Mouse (Mus musculus): ENCODE results near the gene Olfm1. TPM values are rescaled to one million over a fixed set of nuclear protein-coding genes. Genes with fewer than 3 reads are reported as not detected.

Olfm1 gene
- 340 and 355 TPM in 2 replicates for polyA plus RNA-seq (2015; fragmentation: Nextera tagmentation; extraction: Ambion mirVana)

- Histone ChIP-seq H3K27ac (ENCODE audit: low read length) (peak within 1 kb of the TSS; percentile 92), H3K4me2 (ENCODE audit: low read length) (peak within 1 kb of the TSS; percentile 87), H3K9me3 (replicated peaks; ENCODE audit: control insufficient read depth, low read length, poor library complexity, severe bottlenecking) (no peaks in the 10 kb centered on the region), H3K4me1 (ENCODE audit: control insufficient read depth, insufficient read depth, low read length) (peaks cover 50% of the 10 kb centered on the region), H3K9ac (ENCODE audit: low read depth, low read length) (peak within 1 kb of the TSS; percentile 96), H3K36me3 (ENCODE audit: control insufficient read depth, insufficient read depth, low read length) (no peaks in the 10 kb centered on the region), H3K4me3 (ENCODE audit: low read depth, low read length) (peak within 1 kb of the TSS; percentile 88), H3K27me3 (ENCODE audit: control insufficient read depth, insufficient read depth, low read depth, low read length) (no peaks in the 10 kb centered on the region)
- peak; percentile 85 for ATAC-seq
- WGBS = 0% methylated on average over 74 of the region's 76 CpGs
Measured at GRCm38 (mm10) chr2:28192821-28193689, at the start of gene Olfm1. Gene Olfm1, plus strand, starts transcription at chr2:28192992.

- Histone ChIP-seq H3K4me1 (ENCODE audit: control insufficient read depth, insufficient read depth, low read length) (peaks cover 4% of the 10 kb centered on the region; the same call in 1 of the 2 replicates), H3K9ac (ENCODE audit: low read depth, low read length) (no peak overlapping the region), H3K4me3 (ENCODE audit: low read depth, low read length) (no peak overlapping the region), H3K9me3 (replicated peaks; ENCODE audit: control insufficient read depth, low read length, poor library complexity, severe bottlenecking) (no peaks in the 10 kb centered on the region), H3K4me2 (ENCODE audit: low read length) (no peak overlapping the region), H3K27me3 (ENCODE audit: control insufficient read depth, insufficient read depth, low read depth, low read length) (no peaks in the 10 kb centered on the region), H3K36me3 (ENCODE audit: control insufficient read depth, insufficient read depth, low read length) (no peaks in the 10 kb centered on the region), H3K27ac (ENCODE audit: low read length) (no peak overlapping the region)
- no peak for ATAC-seq
- 75% methylated on average over 13 of the region's 13 CpGs for WGBS
Measured at GRCm38 (mm10) chr2:28143417-28144045, 49.3 kb upstream of the Olfm1 start.

- H3K9ac ChIP-seq (ENCODE audit: low read depth, low read length) = no peak overlapping the region
- WGBS = 88% methylated on average over 5 of the region's 5 CpGs
- H3K4me2 ChIP-seq (ENCODE audit: low read length) = no peak overlapping the region
- ATAC-seq = no peak
- H3K27me3 ChIP-seq (ENCODE audit: control insufficient read depth, insufficient read depth, low read depth, low read length) = no peaks in the 10 kb centered on the region
- H3K27ac ChIP-seq (ENCODE audit: low read length) = no peak overlapping the region
- no peaks in the 10 kb centered on the region for H3K36me3 ChIP-seq (ENCODE audit: control insufficient read depth, insufficient read depth, low read length)
- H3K9me3 ChIP-seq (replicated peaks; ENCODE audit: control insufficient read depth, low read length, poor library complexity, severe bottlenecking) = no peaks in the 10 kb centered on the region
- H3K4me3 ChIP-seq (ENCODE audit: low read depth, low read length) = no peak overlapping the region
- peaks cover 13% of the 10 kb centered on the region for H3K4me1 ChIP-seq (ENCODE audit: control insufficient read depth, insufficient read depth, low read length)
Measured at GRCm38 (mm10) chr2:28145702-28146101, 47.1 kb upstream of the Olfm1 start.

GRCm38 (mm10) chr2:28146152-28146551 lies 46.6 kb upstream of the Olfm1 start:
- ATAC-seq = no peak
- peaks cover 13% of the 10 kb centered on the region for H3K4me1 ChIP-seq (ENCODE audit: control insufficient read depth, insufficient read depth, low read length)
- H3K27ac ChIP-seq (ENCODE audit: low read length) = no peak overlapping the region
- WGBS = 72% methylated on average over 4 of the region's 4 CpGs
- no peak overlapping the region for H3K4me3 ChIP-seq (ENCODE audit: low read depth, low read length)
- H3K9me3 ChIP-seq (replicated peaks; ENCODE audit: control insufficient read depth, low read length, poor library complexity, severe bottlenecking) = no peaks in the 10 kb centered on the region
- H3K4me2 ChIP-seq (ENCODE audit: low read length) = no peak overlapping the region
- no peak overlapping the region for H3K9ac ChIP-seq (ENCODE audit: low read depth, low read length)
- H3K27me3 ChIP-seq (ENCODE audit: control insufficient read depth, insufficient read depth, low read depth, low read length) = no peaks in the 10 kb centered on the region
- H3K36me3 ChIP-seq (ENCODE audit: control insufficient read depth, insufficient read depth, low read length) = no peaks in the 10 kb centered on the region

GRCm38 (mm10) chr2:28146685-28147084 lies 46.1 kb upstream of the Olfm1 start:
- no peaks in the 10 kb centered on the region for H3K9me3 ChIP-seq (replicated peaks; ENCODE audit: control insufficient read depth, low read length, poor library complexity, severe bottlenecking)
- no peak overlapping the region for H3K27ac ChIP-seq (ENCODE audit: low read length)
- no peak overlapping the region for H3K4me3 ChIP-seq (ENCODE audit: low read depth, low read length)
- WGBS = 79% methylated on average over 4 of the region's 4 CpGs
- H3K9ac ChIP-seq (ENCODE audit: low read depth, low read length) = no peak overlapping the region
- H3K4me2 ChIP-seq (ENCODE audit: low read length) = no peak overlapping the region
- H3K36me3 ChIP-seq (ENCODE audit: control insufficient read depth, insufficient read depth, low read length) = no peaks in the 10 kb centered on the region
- no peaks in the 10 kb centered on the region for H3K27me3 ChIP-seq (ENCODE audit: control insufficient read depth, insufficient read depth, low read depth, low read length)
- H3K4me1 ChIP-seq (ENCODE audit: control insufficient read depth, insufficient read depth, low read length) = peaks cover 13% of the 10 kb centered on the region
- ATAC-seq = no peak

- no peak overlapping the region for H3K4me3 ChIP-seq (ENCODE audit: low read depth, low read length)
- H3K9me3 ChIP-seq (replicated peaks; ENCODE audit: control insufficient read depth, low read length, poor library complexity, severe bottlenecking) = no peaks in the 10 kb centered on the region
- H3K27ac ChIP-seq (ENCODE audit: low read length) = no peak overlapping the region
- H3K4me2 ChIP-seq (ENCODE audit: low read length) = no peak overlapping the region
- H3K36me3 ChIP-seq (ENCODE audit: control insufficient read depth, insufficient read depth, low read length) = no peaks in the 10 kb centered on the region
- 82% methylated on average over 5 of the region's 5 CpGs for WGBS
- H3K27me3 ChIP-seq (ENCODE audit: control insufficient read depth, insufficient read depth, low read depth, low read length) = no peaks in the 10 kb centered on the region
- no peak overlapping the region for H3K9ac ChIP-seq (ENCODE audit: low read depth, low read length)
- no peak for ATAC-seq
- H3K4me1 ChIP-seq (ENCODE audit: control insufficient read depth, insufficient read depth, low read length) = peaks cover 13% of the 10 kb centered on the region
Measured at GRCm38 (mm10) chr2:28147248-28147794, 45.5 kb upstream of the Olfm1 start.

- H3K36me3 ChIP-seq (ENCODE audit: control insufficient read depth, insufficient read depth, low read length) = no peaks in the 10 kb centered on the region
- no peak overlapping the region for H3K27ac ChIP-seq (ENCODE audit: low read length)
- WGBS = 63% methylated on average over 11 of the region's 11 CpGs
- H3K27me3 ChIP-seq (ENCODE audit: control insufficient read depth, insufficient read depth, low read depth, low read length) = no peaks in the 10 kb centered on the region
- H3K9me3 ChIP-seq (replicated peaks; ENCODE audit: control insufficient read depth, low read length, poor library complexity, severe bottlenecking) = no peaks in the 10 kb centered on the region
- H3K9ac ChIP-seq (ENCODE audit: low read depth, low read length) = no peak overlapping the region
- peaks cover 11% of the 10 kb centered on the region for H3K4me1 ChIP-seq (ENCODE audit: control insufficient read depth, insufficient read depth, low read length)
- no peak overlapping the region for H3K4me2 ChIP-seq (ENCODE audit: low read length)
- ATAC-seq = no peak
- H3K4me3 ChIP-seq (ENCODE audit: low read depth, low read length) = no peak overlapping the region
Measured at GRCm38 (mm10) chr2:28149688-28150087, 43.1 kb upstream of the Olfm1 start.

GRCm38 (mm10) chr2:28160568-28160967 lies 32.2 kb upstream of the Olfm1 start:
- no peaks in the 10 kb centered on the region for H3K9me3 ChIP-seq (replicated peaks; ENCODE audit: control insufficient read depth, low read length, poor library complexity, severe bottlenecking)
- peak; percentile 63 for ATAC-seq
- H3K9ac ChIP-seq (ENCODE audit: low read depth, low read length) = no peak overlapping the region
- no peaks in the 10 kb centered on the region for H3K27me3 ChIP-seq (ENCODE audit: control insufficient read depth, insufficient read depth, low read depth, low read length)
- no peak overlapping the region for H3K4me3 ChIP-seq (ENCODE audit: low read depth, low read length)
- no peak overlapping the region for H3K4me2 ChIP-seq (ENCODE audit: low read length)
- no peaks in the 10 kb centered on the region for H3K36me3 ChIP-seq (ENCODE audit: control insufficient read depth, insufficient read depth, low read length)
- H3K27ac ChIP-seq (ENCODE audit: low read length) = no peak overlapping the region; the same call in 1 of the 2 replicates
- WGBS = 46% methylated on average over 7 of the region's 7 CpGs
- peaks cover 5% of the 10 kb centered on the region; the same call in 1 of the 2 replicates for H3K4me1 ChIP-seq (ENCODE audit: control insufficient read depth, insufficient read depth, low read length)

GRCm38 (mm10) chr2:28165570-28165969 lies 27.2 kb upstream of the Olfm1 start:
- WGBS = 53% methylated on average over 8 of the region's 8 CpGs
- no peaks in the 10 kb centered on the region for H3K9me3 ChIP-seq (replicated peaks; ENCODE audit: control insufficient read depth, low read length, poor library complexity, severe bottlenecking)
- no peak overlapping the region for H3K4me3 ChIP-seq (ENCODE audit: low read depth, low read length)
- H3K27me3 ChIP-seq (ENCODE audit: control insufficient read depth, insufficient read depth, low read depth, low read length) = no peaks in the 10 kb centered on the region
- H3K4me1 ChIP-seq (ENCODE audit: control insufficient read depth, insufficient read depth, low read length) = no peaks in the 10 kb centered on the region
- ATAC-seq = no peak
- H3K27ac ChIP-seq (ENCODE audit: low read length) = no peak overlapping the region
- no peak overlapping the region for H3K4me2 ChIP-seq (ENCODE audit: low read length)
- H3K9ac ChIP-seq (ENCODE audit: low read depth, low read length) = no peak overlapping the region
- H3K36me3 ChIP-seq (ENCODE audit: control insufficient read depth, insufficient read depth, low read length) = no peaks in the 10 kb centered on the region
